Mouse (Mus musculus) limb, embryonic 13.5 days (tissue): ENCODE measurements around the gene Wwtr1. TPM values are rescaled to one million over a fixed set of nuclear protein-coding genes. Genes with fewer than 3 reads are reported as not detected.

Source experiments
- ATAC-seq: fragments of 200-750 bp; cut with Nextera tagmentation; 2 replicates; pipeline ENCODE4 v1.8.0; 2017; ENCODE audit warnings: low read depth, moderate number of reproducible peaks, moderate TSS enrichment; ENCODE audit not compliant: low FRiP score
- H3K27ac ChIP-seq: fragments of 300-500 bp; sonication (generic); 2 replicates; pipeline ENCODE4 v1.5.1; 2015; ENCODE audit warnings: inconsistent platforms, mild to moderate bottlenecking, moderate library complexity
- H3K27me3 ChIP-seq: fragments of 300-500 bp; sonication (generic); 2 replicates; pipeline ENCODE4 v1.6.1; 2015; ENCODE audit warnings: mild to moderate bottlenecking, inconsistent platforms
- H3K36me3 ChIP-seq: fragments of 300-500 bp; sonication (generic); 2 replicates; pipeline ENCODE4 v1.6.1; 2015; ENCODE audit warnings: inconsistent platforms, mild to moderate bottlenecking, moderate library complexity
- H3K4me1 ChIP-seq: fragments of 300-500 bp; sonication (generic); 2 replicates; pipeline ENCODE4 v1.6.1; 2015; ENCODE audit warnings: inconsistent platforms
- H3K4me2 ChIP-seq: fragments of 300-500 bp; sonication (generic); replicated peaks from 2 replicates; pipeline ENCODE4 v1.6.1; 2015; ENCODE audit warnings: inconsistent platforms, mild to moderate bottlenecking, moderate library complexity
- H3K4me3 ChIP-seq: fragments of 300-500 bp; sonication (generic); 2 replicates; pipeline ENCODE4 v1.5.1; 2015; ENCODE audit warnings: moderate library complexity, mild to moderate bottlenecking, inconsistent platforms
- H3K9ac ChIP-seq: fragments of 300-500 bp; sonication (generic); 2 replicates; pipeline ENCODE4 v1.6.1; 2015; ENCODE audit warnings: mild to moderate bottlenecking, inconsistent platforms
- H3K9me3 ChIP-seq: fragments of 300-500 bp; sonication (generic); 2 replicates; pipeline ENCODE4 v1.6.1; 2016; ENCODE audit warnings: inconsistent platforms
- WGBS: fragments of 180-500 bp; shearing (Covaris S2); methylation state at CpG from one replicate; pipeline ENCODE4 v1.1.7; 2015; 5-methylcytosine and 5-hydroxymethylcytosine counted together
- polyA plus RNA-seq: library from polyadenylated mRNA; unstranded; fragments of >200 nt; fragmentation: Nextera tagmentation; extraction: Ambion mirVana; gene quantifications from 2 replicates; pipeline ENCODE4 v1.2.1, GENCODE M21; 2015

The Wwtr1 gene
- polyA plus RNA-seq, 1 experiment from 2014 or later, result 27.7 TPM

DNA sequence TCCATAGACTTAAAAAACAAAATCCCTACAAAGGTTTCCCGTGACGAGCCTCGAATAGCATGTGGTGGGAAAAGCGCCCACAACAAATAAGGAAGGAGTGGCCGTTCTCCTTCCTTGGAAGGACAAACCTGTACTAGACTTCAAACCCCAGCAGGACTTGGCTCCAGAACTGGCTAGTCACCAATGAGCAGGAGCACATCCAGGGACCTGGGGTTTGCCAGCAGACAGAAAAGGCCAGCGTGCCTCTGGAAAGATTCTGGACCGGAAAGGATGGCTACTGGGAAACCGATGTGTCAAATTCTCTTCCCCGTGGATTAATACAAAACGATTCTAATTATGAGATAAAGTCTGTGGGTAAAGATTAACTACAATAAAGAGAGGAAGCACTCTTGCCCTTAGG, 69.7 kb downstream of the Wwtr1 start:
- Histone ChIP-seq H3K27me3 (no peaks in the 10 kb centered on the region), H3K4me3 (no peak overlapping the region), H3K4me1 (peaks cover 7% of the 10 kb centered on the region), H3K4me2 (no peak overlapping the region), H3K36me3 (peaks cover 5% of the 10 kb centered on the region; the same call in 1 of the 2 replicates), H3K9ac (no peak overlapping the region), H3K9me3 (no peaks in the 10 kb centered on the region), H3K27ac (no peak overlapping the region)
- ATAC-seq, result no peak
- 86% methylated on average over 10 of the region's 10 CpGs for WGBS

DNA sequence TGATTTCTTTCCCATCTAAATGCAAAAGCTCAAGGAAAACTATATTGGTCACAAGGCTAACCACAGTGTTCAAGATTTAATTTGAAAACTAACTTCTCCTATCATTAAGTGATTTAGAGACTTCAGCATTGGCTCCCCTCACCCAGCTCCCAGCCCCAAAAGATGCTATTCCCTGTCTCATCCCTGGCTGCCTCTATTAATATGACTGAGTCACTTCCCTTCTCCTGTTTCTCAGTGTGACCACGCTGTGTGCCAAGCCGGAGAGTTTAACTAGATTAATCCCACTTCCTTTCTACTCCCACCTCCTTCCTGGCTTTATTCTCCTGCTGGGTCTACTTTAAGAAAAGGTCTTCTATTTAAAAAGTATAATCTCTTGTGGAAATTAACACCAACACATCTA, 71.0 kb downstream of the Wwtr1 start:
- H3K4me1 ChIP-seq, result no peaks in the 10 kb centered on the region; the same call in 1 of the 2 replicates
- H3K4me3 ChIP-seq, result no peak overlapping the region
- H3K27me3 ChIP-seq, result no peaks in the 10 kb centered on the region
- no peak overlapping the region for H3K4me2 ChIP-seq
- WGBS, result 48% methylated on average over 2 of the region's 2 CpGs
- peaks cover 15% of the 10 kb centered on the region for H3K36me3 ChIP-seq
- H3K9me3 ChIP-seq, result no peaks in the 10 kb centered on the region
- no peak overlapping the region for H3K9ac ChIP-seq
- no peak overlapping the region for H3K27ac ChIP-seq
- no peak for ATAC-seq

DNA sequence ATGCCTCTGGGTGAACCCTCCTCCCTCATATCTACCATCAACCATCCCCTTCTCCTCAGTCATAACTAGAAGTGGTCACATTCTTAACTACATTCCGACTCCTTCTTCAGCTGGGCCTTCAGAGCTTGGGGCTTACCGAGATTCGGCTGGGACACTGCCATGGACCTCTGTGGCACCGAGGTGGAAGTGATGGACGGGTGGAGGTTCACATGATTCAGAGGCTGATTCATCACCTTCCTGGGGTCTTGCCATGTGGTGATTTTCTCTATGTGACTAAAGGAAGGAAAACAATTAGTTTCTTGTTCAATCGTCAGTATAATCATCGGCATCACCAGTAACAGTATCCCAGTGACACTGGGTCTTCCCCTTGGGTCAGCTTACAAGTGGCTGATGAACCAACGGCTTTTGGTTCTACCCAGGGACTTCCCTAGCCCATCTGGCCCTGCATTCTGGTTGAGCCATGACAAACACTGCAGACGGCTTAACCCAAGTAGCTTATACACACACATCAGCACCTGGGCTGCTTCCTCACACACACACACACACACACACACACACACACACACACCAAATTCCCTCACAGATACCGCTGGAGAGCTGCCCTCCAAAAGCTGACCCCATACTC, 74.0 kb downstream of the Wwtr1 start:
- Histone ChIP-seq H3K4me1 (no peaks in the 10 kb centered on the region; the same call in 1 of the 2 replicates), H3K4me2 (no peak overlapping the region), H3K9me3 (no peaks in the 10 kb centered on the region), H3K27ac (no peak overlapping the region), H3K36me3 (peaks cover 20% of the 10 kb centered on the region), H3K4me3 (no peak overlapping the region), H3K27me3 (no peaks in the 10 kb centered on the region), H3K9ac (no peak overlapping the region)
- 79% methylated on average over 10 of the region's 10 CpGs for WGBS
- ATAC-seq, result no peak

DNA sequence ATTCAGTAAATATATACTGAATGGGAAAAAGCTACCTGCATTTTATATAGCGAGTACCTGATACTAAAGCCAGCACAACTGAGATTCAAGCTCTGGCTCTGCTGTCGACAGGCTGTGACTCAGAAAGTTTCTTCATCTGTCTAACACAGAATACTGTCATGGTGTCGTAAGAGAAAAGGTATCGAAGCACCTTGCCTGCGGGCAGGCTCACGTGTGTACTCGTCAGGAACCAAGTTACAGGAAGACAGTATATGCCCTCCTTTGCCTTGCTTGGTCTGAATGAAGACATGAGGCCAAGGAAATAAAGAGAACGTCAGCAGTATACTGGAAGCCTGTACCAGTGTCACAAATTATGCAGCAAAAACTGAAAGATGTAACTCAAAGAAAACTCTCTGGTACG, 74.9 kb downstream of the Wwtr1 start:
- ATAC-seq, result no peak
- peaks cover 20% of the 10 kb centered on the region for H3K36me3 ChIP-seq
- 91% methylated on average over 9 of the region's 9 CpGs for WGBS
- H3K4me2 ChIP-seq, result no peak overlapping the region
- no peak overlapping the region for H3K4me3 ChIP-seq
- H3K9ac ChIP-seq, result no peak overlapping the region
- no peak overlapping the region for H3K27ac ChIP-seq
- H3K4me1 ChIP-seq, result no peaks in the 10 kb centered on the region; the same call in 1 of the 2 replicates
- no peaks in the 10 kb centered on the region for H3K9me3 ChIP-seq
- H3K27me3 ChIP-seq, result no peaks in the 10 kb centered on the region

DNA sequence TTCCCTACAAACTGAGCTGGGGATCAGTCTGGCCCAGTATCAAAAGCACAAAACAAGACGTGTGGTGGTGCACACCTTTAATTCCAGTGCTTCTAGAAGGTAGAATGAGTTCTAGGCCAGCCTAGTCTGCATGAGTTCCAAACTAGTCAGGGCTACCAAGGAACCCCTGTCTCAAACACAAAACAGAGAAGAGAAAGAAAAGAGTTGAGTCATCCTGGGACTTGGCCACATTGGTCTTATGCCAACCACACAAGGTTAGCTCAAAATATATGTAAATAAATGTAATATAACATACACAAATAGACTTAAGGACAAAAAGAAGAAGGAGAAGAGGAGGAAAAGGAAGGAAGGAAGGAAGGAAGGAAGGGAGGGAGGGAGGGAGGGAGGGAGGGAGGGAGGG, 77.9 kb downstream of the Wwtr1 start:
- H3K4me2 ChIP-seq, result no peak overlapping the region
- no peaks in the 10 kb centered on the region for H3K9me3 ChIP-seq
- no peak overlapping the region for H3K4me3 ChIP-seq
- no peaks in the 10 kb centered on the region for H3K27me3 ChIP-seq
- 76% methylated on average over 1 of the region's 1 CpGs for WGBS
- peaks cover 2% of the 10 kb centered on the region; the same call in 1 of the 2 replicates for H3K4me1 ChIP-seq
- no peak for ATAC-seq
- H3K36me3 ChIP-seq, result peaks cover 20% of the 10 kb centered on the region
- H3K27ac ChIP-seq, result no peak overlapping the region
- no peak overlapping the region for H3K9ac ChIP-seq

DNA sequence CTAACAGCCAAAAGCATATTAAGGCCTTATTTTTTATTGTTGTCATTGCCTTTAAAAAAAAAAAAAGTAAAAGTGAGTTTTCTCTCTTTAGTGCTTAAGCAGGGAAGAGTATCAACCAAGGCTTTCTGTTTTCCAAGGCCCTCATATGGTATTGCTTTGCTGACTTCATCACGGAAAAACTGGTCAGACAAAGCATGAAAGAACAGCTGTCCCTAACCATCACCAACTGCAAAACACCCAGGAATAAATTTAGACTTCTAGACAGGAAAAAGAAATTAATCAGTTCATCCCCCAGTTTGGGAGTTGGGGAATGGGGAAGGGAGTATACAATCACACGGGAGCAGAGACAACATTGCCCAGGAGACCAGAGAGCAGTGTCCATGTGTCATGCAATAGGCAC, 79.3 kb downstream of the Wwtr1 start:
- Histone ChIP-seq H3K36me3 (peaks cover 19% of the 10 kb centered on the region), H3K4me3 (no peak overlapping the region), H3K9ac (no peak overlapping the region), H3K9me3 (no peaks in the 10 kb centered on the region), H3K27me3 (no peaks in the 10 kb centered on the region), H3K4me2 (no peak overlapping the region), H3K4me1 (peaks cover 2% of the 10 kb centered on the region; the same call in 1 of the 2 replicates), H3K27ac (no peak overlapping the region; the same call in 1 of the 2 replicates)
- 54% methylated on average over 2 of the region's 2 CpGs for WGBS
- ATAC-seq, result peak; percentile 36; the same call in 1 of the 2 replicates

DNA sequence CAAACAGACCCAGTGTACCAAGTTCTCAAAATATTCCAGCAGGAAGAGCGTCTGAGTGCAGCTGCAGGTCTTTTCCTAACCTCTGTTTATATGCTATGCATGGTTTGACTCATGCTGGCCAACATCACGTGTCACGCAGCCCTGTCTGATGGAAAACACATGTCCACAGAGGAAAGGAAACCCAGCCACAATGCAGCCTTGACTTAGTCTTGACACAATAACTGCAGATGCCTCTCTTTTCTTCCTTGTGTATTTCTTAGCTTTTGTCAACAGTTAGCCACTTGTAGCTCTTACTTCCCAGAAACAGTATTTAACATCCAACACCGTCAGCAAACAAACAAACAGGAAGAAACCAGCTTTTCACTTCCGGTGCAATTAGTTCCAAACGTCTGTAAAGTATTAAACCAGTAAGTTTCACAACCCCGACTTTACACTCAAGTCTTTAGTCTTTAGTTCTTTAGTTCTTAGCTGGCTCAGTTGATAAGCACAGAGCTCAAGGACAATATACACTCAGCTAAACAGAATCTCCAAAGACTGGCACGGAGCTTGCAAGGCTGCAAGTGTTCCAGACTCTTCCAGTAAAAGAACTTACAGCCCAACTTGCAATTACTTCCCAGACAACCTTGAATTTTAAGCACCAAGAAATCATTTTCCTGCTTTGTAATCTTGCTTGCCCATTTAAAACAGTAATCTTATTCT, 88.1 kb downstream of the Wwtr1 start:
- H3K27me3 ChIP-seq, result no peaks in the 10 kb centered on the region

DNA sequence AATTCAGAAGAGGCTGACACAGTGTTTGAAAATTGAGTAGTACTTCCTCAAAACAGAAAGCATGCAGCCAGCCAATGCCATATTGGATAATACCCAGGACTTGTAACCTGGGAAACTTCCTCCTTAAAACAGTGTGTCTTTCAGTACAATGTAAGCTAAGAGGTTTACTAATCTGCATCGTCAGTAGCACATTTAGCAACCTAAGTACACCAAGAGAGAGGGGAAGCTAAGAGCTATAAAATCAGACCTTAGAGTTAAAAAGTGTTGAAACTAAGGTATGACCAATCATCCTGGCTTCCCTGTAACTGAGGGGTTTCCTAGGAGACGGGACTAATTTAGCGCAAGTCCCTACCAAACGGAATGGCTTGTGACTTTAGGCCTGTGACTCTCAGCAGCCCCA, 89.6 kb downstream of the Wwtr1 start:
- Histone ChIP-seq H3K4me1 (peaks cover 34% of the 10 kb centered on the region), H3K27me3 (no peaks in the 10 kb centered on the region), H3K36me3 (no peaks in the 10 kb centered on the region), H3K27ac (no peak overlapping the region), H3K4me2 (no peak overlapping the region), H3K9ac (no peak overlapping the region), H3K9me3 (no peaks in the 10 kb centered on the region), H3K4me3 (no peak overlapping the region)
- WGBS, result 37% methylated on average over 4 of the region's 4 CpGs
- ATAC-seq, result no peak

More for the DNA sequence above, 88.1 kb downstream of the Wwtr1 start:
- H3K9ac ChIP-seq, result no peak overlapping the region
- H3K4me2 ChIP-seq, result peak overlapping the region; percentile 49
- 14% methylated on average over 8 of the region's 8 CpGs for WGBS
- no peaks in the 10 kb centered on the region for H3K36me3 ChIP-seq
- H3K4me3 ChIP-seq, result peak overlapping the region; percentile 10; the same call in 1 of the 2 replicates
- H3K9me3 ChIP-seq, result no peaks in the 10 kb centered on the region
- H3K4me1 ChIP-seq, result peaks cover 34% of the 10 kb centered on the region
- peak overlapping the region; percentile 80 for H3K27ac ChIP-seq
- peak; percentile 94 for ATAC-seq

DNA sequence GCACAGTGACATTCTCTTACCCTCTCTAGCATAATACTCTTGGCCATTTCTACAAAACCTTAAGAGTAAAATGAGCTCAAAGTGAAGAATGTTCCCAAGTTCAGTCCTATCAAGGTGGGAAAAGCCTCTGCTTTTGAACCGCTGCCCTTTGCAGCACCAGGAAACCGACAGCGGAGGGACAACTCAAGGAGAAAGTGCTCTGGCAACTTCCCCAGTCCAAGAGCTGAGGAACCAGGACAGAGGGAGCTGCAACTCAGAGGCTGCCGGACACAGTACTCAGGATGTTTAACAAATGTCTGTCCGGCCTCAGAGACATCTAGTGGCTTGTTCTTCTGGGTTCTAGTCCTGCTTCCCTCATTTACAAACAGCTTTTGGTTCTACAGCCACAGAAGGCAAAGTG, 93.7 kb downstream of the Wwtr1 start:
- ATAC-seq, result no peak
- Histone ChIP-seq H3K9me3 (no peaks in the 10 kb centered on the region), H3K27ac (no peak overlapping the region)

DNA sequence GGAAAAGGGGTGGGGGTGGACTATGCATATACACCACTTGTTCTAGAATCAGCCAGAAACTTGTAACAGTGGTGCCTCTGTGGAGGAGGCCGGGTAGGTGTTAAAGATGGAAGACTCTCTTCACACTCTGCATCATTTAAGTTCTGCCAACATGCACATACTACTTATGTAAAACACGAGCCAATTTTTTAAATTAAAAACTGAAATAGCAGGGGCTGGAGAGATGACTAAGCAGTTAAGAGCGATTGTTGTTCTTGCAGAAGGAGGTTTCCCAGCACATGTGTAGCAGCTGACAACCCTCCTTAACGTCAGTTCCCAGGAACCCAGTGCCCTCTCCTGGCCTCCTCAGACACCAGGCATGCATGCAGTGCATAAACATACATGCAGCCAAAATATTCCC, 95.1 kb downstream of the Wwtr1 start:
- H3K4me3 ChIP-seq, result no peak overlapping the region
- H3K27me3 ChIP-seq, result no peaks in the 10 kb centered on the region
- H3K36me3 ChIP-seq, result peaks cover 14% of the 10 kb centered on the region
- no peak for ATAC-seq
- no peak overlapping the region for H3K9ac ChIP-seq
- H3K9me3 ChIP-seq, result no peaks in the 10 kb centered on the region
- WGBS, result 70% methylated on average over 4 of the region's 4 CpGs
- no peaks in the 10 kb centered on the region for H3K4me1 ChIP-seq
- no peak overlapping the region for H3K27ac ChIP-seq
- H3K4me2 ChIP-seq, result no peak overlapping the region

More for the DNA sequence above, 93.7 kb downstream of the Wwtr1 start:
- H3K4me2 ChIP-seq, result no peak overlapping the region
- H3K9ac ChIP-seq, result no peak overlapping the region
- H3K4me3 ChIP-seq, result no peak overlapping the region
- WGBS, result 90% methylated on average over 5 of the region's 5 CpGs
- H3K27me3 ChIP-seq, result no peaks in the 10 kb centered on the region
- H3K4me1 ChIP-seq, result peaks cover 12% of the 10 kb centered on the region
- H3K36me3 ChIP-seq, result peaks cover 4% of the 10 kb centered on the region

DNA sequence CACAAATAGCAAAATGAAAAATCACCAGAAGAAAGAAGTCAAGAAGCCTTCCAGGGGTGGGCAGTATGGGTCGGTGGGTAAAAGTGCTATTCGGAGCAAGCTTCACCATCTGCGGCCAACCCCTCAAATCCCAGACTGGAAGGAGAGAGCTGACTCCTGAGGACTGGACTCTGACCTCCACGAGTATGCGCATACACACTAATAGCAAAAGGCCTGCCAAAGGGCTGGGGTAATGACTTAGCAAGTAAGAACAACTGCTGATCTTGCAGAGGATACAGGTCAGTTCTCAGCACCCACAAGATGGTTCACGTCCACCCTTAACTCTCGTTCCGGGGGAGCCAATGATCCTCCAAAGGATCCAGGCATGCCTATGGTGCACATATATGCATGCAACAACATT, 101.3 kb downstream of the Wwtr1 start:
- no peak overlapping the region for H3K4me2 ChIP-seq
- H3K4me1 ChIP-seq, result peaks cover 36% of the 10 kb centered on the region
- WGBS, result 90% methylated on average over 8 of the region's 8 CpGs
- H3K9me3 ChIP-seq, result no peaks in the 10 kb centered on the region
- H3K27ac ChIP-seq, result no peak overlapping the region
- H3K36me3 ChIP-seq, result peaks cover 14% of the 10 kb centered on the region
- no peak for ATAC-seq
- no peak overlapping the region for H3K9ac ChIP-seq
- no peaks in the 10 kb centered on the region for H3K27me3 ChIP-seq
- H3K4me3 ChIP-seq, result no peak overlapping the region

DNA sequence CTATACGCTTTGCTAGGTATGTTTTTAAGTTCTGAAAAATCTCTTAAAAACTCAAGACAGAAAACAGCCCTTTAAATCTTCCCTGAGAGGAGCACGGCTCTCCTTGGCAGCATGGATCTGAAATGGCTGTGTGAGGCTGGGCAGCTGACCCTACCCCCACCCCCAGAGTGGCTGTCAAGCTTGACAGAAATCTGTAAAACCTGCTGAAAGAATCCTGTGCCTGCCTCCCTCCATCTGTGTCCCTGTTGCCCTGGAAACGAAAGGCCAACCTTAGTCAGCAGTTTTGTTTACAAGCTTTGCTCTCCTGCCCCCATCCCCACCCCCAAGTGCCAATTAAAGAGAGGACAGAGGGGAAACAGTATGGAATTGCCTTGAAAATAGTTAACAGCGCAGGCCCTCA, 103.3 kb downstream of the Wwtr1 start:
- no peak overlapping the region for H3K4me3 ChIP-seq
- H3K9ac ChIP-seq, result no peak overlapping the region; the same call in 1 of the 2 replicates
- H3K4me1 ChIP-seq, result peaks cover 40% of the 10 kb centered on the region
- H3K4me2 ChIP-seq, result 0 out of 2 replicates have a peak overlapping the region, but pooled peaks have one; percentile 7
- WGBS, result 29% methylated on average over 4 of the region's 4 CpGs
- ATAC-seq, result peak; percentile 51; the same call in 1 of the 2 replicates
- no peaks in the 10 kb centered on the region for H3K9me3 ChIP-seq
- peak overlapping the region; percentile 65; the same call in 1 of the 2 replicates for H3K27ac ChIP-seq
- H3K36me3 ChIP-seq, result peaks cover 14% of the 10 kb centered on the region
- no peaks in the 10 kb centered on the region for H3K27me3 ChIP-seq
